Mouse (Mus musculus) frontal cortex, postnatal 10 days (tissue): Measurements from ENCODE around the gene Rps25.

Experiments used
- DNase-seq, 2 experiments: peaks; one replicate each; pipeline ENCODE4 v3.0.0; 2022; ENCODE audit warnings: low spot score in 2 of 2, mixed read lengths in 1 of 2

Rps25 gene

GRCm38 (mm10) chr9:44454891-44455220, 47.9 kb downstream of the Rps25 start, which contains the start of gene Upk2:
Upk2 (minus strand) TSS chr9:44454976.
- DNase-seq = no peak

- DNase-seq = peak; percentile 88 to 95
Observed at GRCm38 (mm10) chr9:44457035-44457742, 50.2 kb downstream of the Rps25 start.
